In the genomic region with DNA sequence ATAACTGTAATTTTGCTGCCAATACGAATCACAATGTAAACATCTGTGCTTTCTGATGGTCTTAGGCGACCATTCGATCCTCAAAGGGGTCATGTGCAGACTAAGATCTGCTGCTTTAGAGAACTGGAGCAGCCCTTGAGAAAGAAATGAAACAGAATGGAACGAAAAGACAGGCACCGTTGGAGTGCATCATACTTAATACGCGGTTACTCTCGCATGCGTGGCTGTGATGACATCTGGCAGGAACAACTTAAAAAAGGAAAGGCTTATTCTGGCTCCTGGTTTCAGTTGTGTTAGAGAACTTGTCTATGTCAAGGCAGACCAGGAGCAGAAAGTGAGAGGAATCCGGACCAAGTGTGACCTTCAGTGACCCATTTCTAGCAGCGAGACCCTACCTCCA, we compare ENCODE assay signal across 18 mouse cellular contexts. TPM values are rescaled to one million over a fixed set of nuclear protein-coding genes. Genes with fewer than 3 reads are reported as not detected.
DNase-seq lines count a peak whose midpoint lies in the region; ATAC-seq and TF ChIP-seq lines count a peak whose summit lies in the region.
"Had no signal": no experiment of that assay in that cellular context is flagged by ENCODE, and none has a peak within 500 bp of the region (broad histone marks: within the 10 kb centered on the region; RNA-seq: fewer than 3 reads in every experiment).

No protein-coding gene starts in this region.

- peaks cover 32% of the 10 kb centered on the region for H3K4me1 ChIP-seq in heart, embryonic 16.5 days (ENCODE audit: control insufficient read depth, insufficient read depth, low read length)
- peaks cover 8 to 41% of the 10 kb centered on the region in 2 experiments; a peak in 3 of 4 replicates for H3K4me1 ChIP-seq in CH12.LX (ENCODE audit: control insufficient read depth in 1 of 2, insufficient read depth in 2 of 2)
- H3K4me1 ChIP-seq in midbrain, embryonic 10.5 days, result peaks cover 26% of the 10 kb centered on the region

- dilution Hi-C loops in CH12.LX (cut with MboI; ENCODE audit: extremely low pct_ligation_motif_present, extremely low pct_unique_long_range_greater_than_20kb, low sequenced_read_pairs), result no loop called here

- H3K79me2 ChIP-seq in CH12.LX (replicated peaks; ENCODE audit: control insufficient read depth, extremely low read depth, insufficient read depth, poor library complexity, severe bottlenecking), result no peaks in the 10 kb centered on the region
- H3K79me2 ChIP-seq in myocyte (ENCODE audit: control insufficient read depth, insufficient read depth), result no peaks in the 10 kb centered on the region

- no peak for ATAC-seq in heart, embryonic 16.5 days (replicated peaks; ENCODE audit: extremely low read depth, insufficient read depth, low FRiP score)

- TF ChIP-seq RAD21 in CH12.LX (IDR thresholded peaks at IDR 0.05; ENCODE audit: low read depth, low read length), result no peak

- no peak for TF ChIP-seq EP300 in CH12.LX (IDR thresholded peaks at IDR 0.05; ENCODE audit: low read length)

- no peak overlapping the region for H3ac ChIP-seq in myocyte (ENCODE audit: control insufficient read depth, insufficient read length)

- no peak for DNase-seq in heart, adult 18-20 months
- peak; percentile 32 to 39 for DNase-seq in B cell, adult 2 months
- DNase-seq in CH12.LX (ENCODE audit: extremely low read depth), result no peak
- no peak for DNase-seq in right cerebral cortex, postnatal 36 days (ENCODE audit: low spot score in 2 of 2)
- no peak for DNase-seq in midbrain, embryonic 10.5 days (ENCODE audit: low spot score)
- DNase-seq: cerebellum, postnatal 36 days; lung, adult 18-20 months; lung, postnatal 4 days had no signal

- H3K9me3 ChIP-seq in heart, embryonic 16.5 days (replicated peaks; ENCODE audit: control insufficient read depth, low read length), result no peaks in the 10 kb centered on the region
- H3K9me3 ChIP-seq in CH12.LX (replicated peaks; ENCODE audit: low read length), result no peaks in the 10 kb centered on the region
- H3K9me3 ChIP-seq in midbrain, embryonic 10.5 days (replicated peaks), result no peaks in the 10 kb centered on the region
- H3K9me3 ChIP-seq: embryonic facial prominence, embryonic 13.5 days; forebrain, embryonic 12.5 days; hindbrain, embryonic 10.5 days; intestine, embryonic 15.5 days; kidney, embryonic 15.5 days; midbrain, embryonic 13.5 days; stomach, embryonic 15.5 days had no signal

- 56% methylated on average over 11 of the region's 11 CpGs for WGBS in heart, embryonic 16.5 days
- 87% methylated on average over 11 of the region's 11 CpGs for WGBS in midbrain, embryonic 10.5 days

- H3K27ac ChIP-seq in heart, embryonic 16.5 days (ENCODE audit: low read length), result peak overlapping the region; percentile 17
- no peak overlapping the region for H3K27ac ChIP-seq in CH12.LX (ENCODE audit: insufficient read depth, low read depth)
- H3K27ac ChIP-seq in midbrain, embryonic 10.5 days (replicated peaks), result no peak overlapping the region
- H3K27ac ChIP-seq: embryonic facial prominence, embryonic 13.5 days; forebrain, embryonic 12.5 days; intestine, embryonic 15.5 days; kidney, embryonic 15.5 days; left cerebral cortex, adult 2 months; midbrain, embryonic 13.5 days; stomach, embryonic 15.5 days had no signal

- no peak overlapping the region for H3K9ac ChIP-seq in heart, embryonic 16.5 days (ENCODE audit: low read length)
- H3K9ac ChIP-seq in CH12.LX (ENCODE audit: insufficient read depth, low read depth), result no peak overlapping the region
- H3K9ac ChIP-seq: embryonic facial prominence, embryonic 13.5 days; intestine, embryonic 15.5 days; kidney, embryonic 15.5 days; midbrain, embryonic 13.5 days; stomach, embryonic 15.5 days had no signal

- peak overlapping the region; percentile 16 for H3K4me2 ChIP-seq in heart, embryonic 16.5 days (ENCODE audit: low read depth, low read length)
- H3K4me2 ChIP-seq in CH12.LX (ENCODE audit: insufficient read depth, low read depth, poor library complexity, severe bottlenecking) (peak overlapping the region; percentile 1; the same call in 1 of the 2 replicates), myocyte (ENCODE audit: low read depth) (peak overlapping the region; percentile 89)

- in situ Hi-C loops in CH12.LX (cut with MboI; ENCODE audit: low pct_ligation_motif_present, low pct_unique_long_range_greater_than_20kb, low sequenced_read_pairs), result no loop called here

- H3K27me3 ChIP-seq in heart, embryonic 16.5 days (ENCODE audit: control insufficient read depth, insufficient read depth, low read length), result no peaks in the 10 kb centered on the region
- peaks cover 1% of the 10 kb centered on the region for H3K27me3 ChIP-seq in CH12.LX (replicated peaks)
- no peaks in the 10 kb centered on the region for H3K27me3 ChIP-seq in myocyte (ENCODE audit: control insufficient read depth, insufficient read depth, insufficient read length)
- peaks cover 27% of the 10 kb centered on the region for H3K27me3 ChIP-seq in midbrain, embryonic 10.5 days (ENCODE audit: low read depth, poor library complexity, severe bottlenecking)
- H3K27me3 ChIP-seq: embryonic facial prominence, embryonic 13.5 days; intestine, embryonic 15.5 days; kidney, embryonic 15.5 days; stomach, embryonic 15.5 days had no signal

- no peak overlapping the region for H3K4me3 ChIP-seq in heart, embryonic 16.5 days (ENCODE audit: low read length)
- H3K4me3 ChIP-seq in CH12.LX (replicated peaks in 1 of 3; ENCODE audit: low read depth in 2 of 3, low read length in 2 of 3, poor library complexity in 1 of 3) (no peak overlapping the region), myocyte (no peak overlapping the region)
- H3K4me3 ChIP-seq in midbrain, embryonic 10.5 days, result no peak overlapping the region
- H3K4me3 ChIP-seq: forebrain, embryonic 12.5 days; left cerebral cortex, adult 2 months had no signal

- TF ChIP-seq POLR2A in CH12.LX (IDR thresholded peaks at IDR 0.05; ENCODE audit: low read depth, low read length) (no peak), myocyte (IDR thresholded peaks at IDR 0.05; ENCODE audit: insufficient read length, low read depth) (no peak)

- no peak for TF ChIP-seq CTCF in CH12.LX (conservative IDR thresholded peaks at IDR 0.05 in 1 of 2, IDR thresholded peaks at IDR 0.05 in 1 of 2; ENCODE audit: low read depth in 2 of 2, low read length in 2 of 2)

- H3K36me3 ChIP-seq in heart, embryonic 16.5 days (ENCODE audit: control insufficient read depth, insufficient read depth), result no peaks in the 10 kb centered on the region
- H3K36me3 ChIP-seq in CH12.LX (replicated peaks in 1 of 2; ENCODE audit: control insufficient read depth in 1 of 2, insufficient read depth in 1 of 2, low read length in 1 of 2), result no peaks in the 10 kb centered on the region
- no peaks in the 10 kb centered on the region for H3K36me3 ChIP-seq in myocyte (ENCODE audit: control insufficient read depth, insufficient read depth)
- H3K36me3 ChIP-seq in midbrain, embryonic 10.5 days, result no peaks in the 10 kb centered on the region
- H3K36me3 ChIP-seq: embryonic facial prominence, embryonic 13.5 days; forebrain, embryonic 12.5 days; hindbrain, embryonic 10.5 days; intestine, embryonic 15.5 days; kidney, embryonic 15.5 days; midbrain, embryonic 13.5 days; stomach, embryonic 15.5 days had no signal

TF ChIP-seq in CH12.LX, 34 proteins besides CTCF, POLR2A, EP300 and RAD21:
- TF ChIP-seq USF2 (conservative IDR thresholded peaks at IDR 0.05; ENCODE audit: low read depth, low read length) (no peak), TCF12 (IDR thresholded peaks at IDR 0.05; ENCODE audit: low read depth, low read length) (no peak), PAX5 (IDR thresholded peaks at IDR 0.05; ENCODE audit: low read length) (no peak), ZC3H11A (IDR thresholded peaks at IDR 0.05; ENCODE audit: low read depth, low read length) (no peak), BHLHE40 (IDR thresholded peaks at IDR 0.05; ENCODE audit: low read depth, low read length) (0 out of 2 replicates have a peak, but pooled peaks have one; percentile 7), ETS1 (conservative IDR thresholded peaks at IDR 0.05; ENCODE audit: low read depth, low read length) (0 out of 2 replicates have a peak, but pooled peaks have one; percentile 8)

TF ChIP-seq in myocyte, 11 proteins besides CTCF, POLR2A, EP300 and RAD21:
- TF ChIP-seq SRF (IDR thresholded peaks at IDR 0.05; ENCODE audit: control insufficient read depth, insufficient read length, low read depth), result no peak
- no peak for TF ChIP-seq POLR2AphosphoS2 (IDR thresholded peaks at IDR 0.05; ENCODE audit: insufficient read length, low read depth)
- no peak for TF ChIP-seq E2F4 (IDR thresholded peaks at IDR 0.05; ENCODE audit: insufficient read depth)
- TF ChIP-seq MYOG (IDR thresholded peaks at IDR 0.05; ENCODE audit: control insufficient read depth in 1 of 3, insufficient read depth in 1 of 3, insufficient read length in 2 of 3, low read depth in 2 of 3), result no peak
- no peak for TF ChIP-seq CEBPB (IDR thresholded peaks at IDR 0.05; ENCODE audit: insufficient read depth, poor library complexity, severe bottlenecking)
- no peak for TF ChIP-seq TCF12 (IDR thresholded peaks at IDR 0.05; ENCODE audit: insufficient read depth, poor library complexity, severe bottlenecking)
- TF ChIP-seq TCF3 (IDR thresholded peaks at IDR 0.05; ENCODE audit: insufficient read length, low read depth), result no peak
- no peak for TF ChIP-seq REST (IDR thresholded peaks at IDR 0.05; ENCODE audit: insufficient read depth, insufficient read length)
- no peak for TF ChIP-seq USF1 (IDR thresholded peaks at IDR 0.05; ENCODE audit: low read depth)
- TF ChIP-seq MYOD1 (IDR thresholded peaks at IDR 0.05; ENCODE audit: control insufficient read depth in 1 of 3, insufficient read length in 2 of 3, low read depth in 2 of 3), result no peak
- TF ChIP-seq MAX (IDR thresholded peaks at IDR 0.05; ENCODE audit: low read depth), result no peak

RNA-seq across cellular contexts. Expression of a gene that starts 15.6 kb away (rescaled TPM):
- 7.3 and 8.7 TPM in 2 replicates for polyA plus RNA-seq in heart, embryonic 16.5 days (2015; fragmentation: Nextera tagmentation; extraction: Ambion mirVana)
- 10 to 100 TPM; 36.7 to 51.5 TPM for total RNA-seq in heart, adult 18-20 months (2021)
- 8.4 and 10.6 TPM in 2 replicates for total RNA-seq in CH12.LX (2012; rRNA removed)
- total RNA-seq in CH12.LX (2014; rRNA removed), result 3.9 and 4.2 TPM in 2 replicates
- 13.5 and 14.4 TPM in 2 replicates for polyA plus RNA-seq in CH12.LX (2012; ENCODE audit: insufficient read length, low read depth)
- 1.1 TPM for polyA plus RNA-seq in myocyte (2012; fragmentation: generic; extraction: Trizol)
- 2.2 and 2.8 TPM in 2 replicates for polyA plus RNA-seq in midbrain, embryonic 10.5 days (2016; fragmentation: Nextera tagmentation; extraction: Ambion mirVana)

RNA-seq across cellular contexts. Expression of a gene that starts 51.4 kb away (rescaled TPM):
- 16.5 TPM in 2 replicates for polyA plus RNA-seq in heart, embryonic 16.5 days (2015; fragmentation: Nextera tagmentation; extraction: Ambion mirVana)
- 10 to 100 TPM; 12.1 to 16.3 TPM for total RNA-seq in heart, adult 18-20 months (2021)
- total RNA-seq in CH12.LX (2012; rRNA removed) (36.8 and 45.3 TPM in 2 replicates), CH12.LX (2014; rRNA removed) (23.4 and 24.2 TPM in 2 replicates)
- polyA plus RNA-seq in CH12.LX (2012; ENCODE audit: insufficient read length, low read depth) (46.1 and 47.6 TPM in 2 replicates), myocyte (2012; fragmentation: generic; extraction: Trizol) (28.6 TPM)
- polyA plus RNA-seq in midbrain, embryonic 10.5 days (2016; fragmentation: Nextera tagmentation; extraction: Ambion mirVana), result 6.2 and 6.5 TPM in 2 replicates

Comparison
In these comparisons a context has a peak if more than half of its experiments do, and no peak if none do; other contexts are left out.
1. H3K4me2 ChIP-seq: peak in every context shown above with its lines; median percentile 89 in myocyte; 16 in heart, embryonic 16.5 days; 1 in CH12.LX.
2. DNase-seq: peak in B cell, adult 2 months (2 of 2); none in heart, adult 18-20 months (0 of 2), CH12.LX (single experiment), right cerebral cortex, postnatal 36 days (0 of 2) and midbrain, embryonic 10.5 days (single experiment).